Mouse (Mus musculus): Measurements from ENCODE around the gene Olfr893.
"Not testable (repeated sequence)": the region's sequence is repeated elsewhere in the genome, so short reads cannot be mapped to it uniquely, and the experiment has no call there.

The Olfr893 gene

GRCm38 (mm10) chr9:38208065-38208464, at the start of gene Olfr893:
TSS of gene Olfr893 (plus strand) at chr9:38208365.
- DNase-seq = no peak

GRCm38 (mm10) chr9:38168341-38168740, 39.8 kb upstream of the Olfr893 start:
- DNase-seq = not testable (repeated sequence)

- no peak for DNase-seq
Observed at GRCm38 (mm10) chr9:38180721-38181120, 27.4 kb upstream of the Olfr893 start, which contains the start of gene Olfr891. TSS of gene Olfr891 (minus strand) at chr9:38180821.

GRCm38 (mm10) chr9:38217755-38218154, 9.6 kb downstream of the Olfr893 start, which contains the start of gene Olfr894:
TSS of gene Olfr894 (plus strand) at chr9:38218055.
- no peak for DNase-seq

GRCm38 (mm10) chr9:38252474-38252873, 44.3 kb downstream of the Olfr893 start, which contains the start of gene Olfr143:
TSS of gene Olfr143 (plus strand) at chr9:38252774.
- DNase-seq = no peak
